Mouse (Mus musculus): ENCODE measurements around the gene Tuba4a. TPM values are rescaled to one million over a fixed set of nuclear protein-coding genes. Genes with fewer than 3 reads are reported as not detected.
A peak's percentile ranks its signal among the peaks of the same experiment; 100 is the strongest.

Gene Tuba4a
- total and polyA plus RNA-seq, 3 experiments = 180 to 294 (median 192) TPM

GRCm38 (mm10) chr1:75215785-75216184, 3.9 kb downstream of the Tuba4a start:
- no peak overlapping the region for H3K4me2 ChIP-seq (ENCODE audit: insufficient read depth, low read depth, poor library complexity, severe bottlenecking)
- in situ Hi-C loops (cut with MboI; ENCODE audit: low pct_ligation_motif_present, low pct_unique_long_range_greater_than_20kb, low sequenced_read_pairs) (no loop called here), dilution Hi-C loops (cut with MboI; ENCODE audit: extremely low pct_ligation_motif_present, extremely low pct_unique_long_range_greater_than_20kb, low sequenced_read_pairs) (no loop called here)
- H3K9ac ChIP-seq (ENCODE audit: insufficient read depth, low read depth) = no peak overlapping the region
- H3K4me1 ChIP-seq (ENCODE audit: control insufficient read depth in 1 of 2, insufficient read depth in 2 of 2) = peaks cover 24 to 70% of the 10 kb centered on the region in 2 experiments
- no peaks in the 10 kb centered on the region for H3K27me3 ChIP-seq (replicated peaks)
- peaks cover 47 to 61% of the 10 kb centered on the region in 2 experiments for H3K36me3 ChIP-seq (replicated peaks in 1 of 2; ENCODE audit: control insufficient read depth in 1 of 2, insufficient read depth in 1 of 2, low read length in 1 of 2)
- H3K9me3 ChIP-seq (replicated peaks; ENCODE audit: low read length) = peaks cover 2% of the 10 kb centered on the region
- H3K79me2 ChIP-seq (replicated peaks; ENCODE audit: control insufficient read depth, extremely low read depth, insufficient read depth, poor library complexity, severe bottlenecking) = peaks cover 47% of the 10 kb centered on the region
- no peak overlapping the region for H3K27ac ChIP-seq (ENCODE audit: insufficient read depth, low read depth)
- no peak overlapping the region for H3K4me3 ChIP-seq (replicated peaks in 1 of 3; ENCODE audit: low read depth in 2 of 3, low read length in 2 of 3, poor library complexity in 1 of 3)
- TF ChIP-seq TCF12 (IDR thresholded peaks at IDR 0.05; ENCODE audit: low read depth, low read length) = no peak
- no peak for TF ChIP-seq KAT2A (IDR thresholded peaks at IDR 0.05; ENCODE audit: insufficient replicate concordance, low read length)
- no peak for TF ChIP-seq ZC3H11A (IDR thresholded peaks at IDR 0.05; ENCODE audit: low read depth, low read length)
- no peak for TF ChIP-seq UBTF (IDR thresholded peaks at IDR 0.05; ENCODE audit: low read depth, low read length)
- TF ChIP-seq USF2 (conservative IDR thresholded peaks at IDR 0.05; ENCODE audit: low read depth, low read length) = no peak
- TF ChIP-seq MEF2A (IDR thresholded peaks at IDR 0.05; ENCODE audit: borderline replicate concordance, low read depth, low read length) = no peak
- no peak for TF ChIP-seq EP300 (IDR thresholded peaks at IDR 0.05; ENCODE audit: low read length)
- TF ChIP-seq RCOR1 (conservative IDR thresholded peaks at IDR 0.05; ENCODE audit: low read depth, low read length) = no peak
- TF ChIP-seq CHD1 (IDR thresholded peaks at IDR 0.05; ENCODE audit: low read depth, low read length) = no peak
- no peak for DNase-seq (ENCODE audit: extremely low read depth)

GRCm38 (mm10) chr1:75214886-75215285, 4.8 kb downstream of the Tuba4a start:
- H3K36me3 ChIP-seq (replicated peaks in 1 of 2; ENCODE audit: control insufficient read depth in 1 of 2, insufficient read depth in 1 of 2, low read length in 1 of 2) = peaks cover 47 to 61% of the 10 kb centered on the region in 2 experiments
- dilution Hi-C loops (cut with MboI; ENCODE audit: extremely low pct_ligation_motif_present, extremely low pct_unique_long_range_greater_than_20kb, low sequenced_read_pairs) (no loop called here), in situ Hi-C loops (cut with MboI; ENCODE audit: low pct_ligation_motif_present, low pct_unique_long_range_greater_than_20kb, low sequenced_read_pairs) (no loop called here)
- peaks cover 24 to 75% of the 10 kb centered on the region in 2 experiments for H3K4me1 ChIP-seq (ENCODE audit: control insufficient read depth in 1 of 2, insufficient read depth in 2 of 2)
- no peak overlapping the region for H3K9ac ChIP-seq (ENCODE audit: insufficient read depth, low read depth)
- peaks cover 2% of the 10 kb centered on the region for H3K9me3 ChIP-seq (replicated peaks; ENCODE audit: low read length)
- no peak overlapping the region for H3K27ac ChIP-seq (ENCODE audit: insufficient read depth, low read depth)
- TF ChIP-seq E2F4 (IDR thresholded peaks at IDR 0.05; ENCODE audit: insufficient replicate concordance, low read depth, low read length) (no peak), JUN (IDR thresholded peaks at IDR 0.05; ENCODE audit: insufficient read depth, low read depth, low read length) (no peak), USF1 (IDR thresholded peaks at IDR 0.05; ENCODE audit: low read depth, low read length) (no peak), USF2 (conservative IDR thresholded peaks at IDR 0.05; ENCODE audit: low read depth, low read length) (no peak), CHD2 (IDR thresholded peaks at IDR 0.05; ENCODE audit: low read length) (peak; percentile 32; the same call in 1 of the 2 replicates), MAZ (IDR thresholded peaks at IDR 0.05; ENCODE audit: low read depth, low read length) (no peak)
- no peak overlapping the region for H3K4me3 ChIP-seq (replicated peaks in 1 of 3; ENCODE audit: low read depth in 2 of 3, low read length in 2 of 3, poor library complexity in 1 of 3)
- H3K79me2 ChIP-seq (replicated peaks; ENCODE audit: control insufficient read depth, extremely low read depth, insufficient read depth, poor library complexity, severe bottlenecking) = peaks cover 48% of the 10 kb centered on the region
- H3K27me3 ChIP-seq (replicated peaks) = no peaks in the 10 kb centered on the region
- DNase-seq (ENCODE audit: extremely low read depth) = no peak
- H3K4me2 ChIP-seq (ENCODE audit: insufficient read depth, low read depth, poor library complexity, severe bottlenecking) = no peak overlapping the region
